In the genomic region with DNA sequence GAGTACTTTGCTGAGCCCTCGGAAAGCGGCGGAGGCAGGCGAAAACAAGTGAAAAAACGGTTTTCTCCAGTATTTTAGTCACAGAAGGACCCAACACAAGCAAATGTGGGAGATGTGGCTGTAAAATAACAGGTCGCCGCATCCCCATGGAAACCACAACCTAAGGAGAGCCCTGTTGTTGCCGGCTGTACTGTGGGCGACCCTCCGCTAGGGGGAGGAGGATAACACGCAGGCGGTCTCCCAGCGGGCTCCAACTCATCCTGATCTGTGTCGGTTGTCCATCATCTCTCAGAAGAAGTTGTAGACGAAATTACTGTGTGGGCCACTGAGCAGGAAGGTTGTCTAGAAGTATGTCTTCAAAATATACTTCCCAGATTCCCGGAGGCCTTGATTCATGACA, we compare ENCODE assay signal across 8 mouse cellular contexts. TPM values are rescaled to one million over a fixed set of nuclear protein-coding genes. Genes with fewer than 3 reads are reported as not detected.
DNase-seq lines count a peak whose midpoint lies in the region; ATAC-seq lines count a peak whose summit lies in the region.

No protein-coding gene starts in this region.

- no peaks in the 10 kb centered on the region for H3K36me3 ChIP-seq in hindbrain, embryonic 12.5 days

- peak; percentile 72; the same call in 1 of the 2 replicates for ATAC-seq in hindbrain, embryonic 12.5 days (ENCODE audit: low FRiP score)

- DNase-seq in ES-CJ7 (ENCODE audit: low read depth, low spot score), result peak; percentile 92
- DNase-seq in cerebellum, adult 9-10 months, result peak; percentile 19
- peak; percentile 54 to 68 for DNase-seq in frontal cortex, postnatal 14 days (ENCODE audit: low spot score in 2 of 2)
- peak; percentile 73 to 82 for DNase-seq in layer of hippocampus, postnatal 14 days (ENCODE audit: low spot score in 2 of 2)
- DNase-seq in lung, postnatal 36 days, result peak; percentile 84
- peak; percentile 79 for DNase-seq in retina, embryonic 14.5 days (ENCODE audit: low spot score)
- peak; percentile 73 for DNase-seq in thymus, postnatal 25 days

- peak overlapping the region; percentile 19; the same call in 1 of the 2 replicates for H3K4me2 ChIP-seq in hindbrain, embryonic 12.5 days (replicated peaks)

- H3K27me3 ChIP-seq in hindbrain, embryonic 12.5 days, result peaks cover 31% of the 10 kb centered on the region; the same call in 1 of the 2 replicates

- H3K4me1 ChIP-seq in hindbrain, embryonic 12.5 days, result peaks cover 12% of the 10 kb centered on the region

- H3K27ac ChIP-seq in hindbrain, embryonic 12.5 days, result no peak overlapping the region

- no peaks in the 10 kb centered on the region for H3K9me3 ChIP-seq in hindbrain, embryonic 12.5 days (replicated peaks)

- 9% methylated on average over 16 of the region's 16 CpGs for WGBS in hindbrain, embryonic 12.5 days

- no peak overlapping the region for H3K4me3 ChIP-seq in hindbrain, embryonic 12.5 days

- no peak overlapping the region for H3K9ac ChIP-seq in hindbrain, embryonic 12.5 days

RNA-seq across cellular contexts. Expression of a gene that starts 45.4 kb away (rescaled TPM):
- polyA plus RNA-seq in hindbrain, embryonic 12.5 days (2016; fragmentation: Nextera tagmentation; extraction: Ambion mirVana), result 68.8 and 78.8 TPM in 2 replicates
- 10 to 100 TPM in 1 of 2 experiments, 1 to 10 TPM in 1; 8.6 to 17.2 TPM for total RNA-seq in layer of hippocampus, postnatal 14 days (2021)

Comparison
In these comparisons a context has a peak if more than half of its experiments do, and no peak if none do; other contexts are left out.
1. DNase-seq: peak in every context shown above with its lines; median percentile 92 in ES-CJ7; 84 in lung, postnatal 36 days; 79 in retina, embryonic 14.5 days; 78 in layer of hippocampus, postnatal 14 days; 73 in thymus, postnatal 25 days; 61 in frontal cortex, postnatal 14 days; 19 in cerebellum, adult 9-10 months.